Mouse (Mus musculus) midbrain, embryonic 14.5 days (tissue): ENCODE measurements at regions not wholly inside any gene's neighbourhood (a gene's known extent, or its start where the extent isn't known, plus 50 kb on each side); places are given as distances from the start of the nearest gene placed in this dataset.

Experiments used
- ATAC-seq: fragments of 200-750 bp; cut with Nextera tagmentation; 2 replicates; pipeline ENCODE4 v1.8.0; 2017; ENCODE audit warnings: moderate number of reproducible peaks, moderate library complexity; ENCODE audit not compliant: low FRiP score, low TSS enrichment
- DNase-seq: peaks from one replicate; pipeline ENCODE4 v3.0.0-alpha.2; 2015
- H3K27ac ChIP-seq: fragments of 300-500 bp; sonication (generic); replicated peaks from 2 replicates; pipeline ENCODE4 v1.5.1; 2014; ENCODE audit warnings: mild to moderate bottlenecking, low read depth, low read length, moderate library complexity
- H3K27me3 ChIP-seq: fragments of 300-500 bp; sonication (generic); 2 replicates; pipeline ENCODE4 v1.6.1; 2014; ENCODE audit warnings: low read length, control low read depth, mixed read lengths; ENCODE audit not compliant: control insufficient read depth, insufficient read depth
- H3K36me3 ChIP-seq: fragments of 300-500 bp; sonication (generic); 2 replicates; pipeline ENCODE4 v1.6.1; 2014; ENCODE audit warnings: low read length, control low read depth; ENCODE audit not compliant: control insufficient read depth, insufficient read depth
- H3K4me1 ChIP-seq: fragments of 300-500 bp; sonication (generic); 2 replicates; pipeline ENCODE4 v1.6.1; 2014; ENCODE audit warnings: mild to moderate bottlenecking, antibody characterized with exemption, low read length, control low read depth; ENCODE audit not compliant: control insufficient read depth, insufficient read depth
- H3K4me2 ChIP-seq: fragments of 300-500 bp; sonication (generic); 2 replicates; pipeline ENCODE4 v1.6.1; 2014; ENCODE audit warnings: mild to moderate bottlenecking, low read length, moderate library complexity
- H3K4me3 ChIP-seq: fragments of 300-500 bp; sonication (generic); replicated peaks from 2 replicates; pipeline ENCODE4 v1.5.1; 2014; ENCODE audit warnings: low read depth, low read length
- H3K9ac ChIP-seq: fragments of 300-500 bp; sonication (generic); replicated peaks from 2 replicates; pipeline ENCODE4 v1.6.1; 2014; ENCODE audit warnings: mild to moderate bottlenecking, low read length, moderate library complexity
- H3K9me3 ChIP-seq: fragments of 300-500 bp; sonication (generic); 2 replicates; pipeline ENCODE4 v1.6.1; 2016; ENCODE audit warnings: low read length, control low read depth, mixed read lengths; ENCODE audit not compliant: control insufficient read depth
- WGBS: fragments of 180-500 bp; shearing (Covaris S2); extraction: QIAGEN DNeasy Blood & Tissue Kit; methylation state at CpG from one replicate; pipeline ENCODE4 v1.1.7; 2014; 5-methylcytosine and 5-hydroxymethylcytosine counted together

DNA sequence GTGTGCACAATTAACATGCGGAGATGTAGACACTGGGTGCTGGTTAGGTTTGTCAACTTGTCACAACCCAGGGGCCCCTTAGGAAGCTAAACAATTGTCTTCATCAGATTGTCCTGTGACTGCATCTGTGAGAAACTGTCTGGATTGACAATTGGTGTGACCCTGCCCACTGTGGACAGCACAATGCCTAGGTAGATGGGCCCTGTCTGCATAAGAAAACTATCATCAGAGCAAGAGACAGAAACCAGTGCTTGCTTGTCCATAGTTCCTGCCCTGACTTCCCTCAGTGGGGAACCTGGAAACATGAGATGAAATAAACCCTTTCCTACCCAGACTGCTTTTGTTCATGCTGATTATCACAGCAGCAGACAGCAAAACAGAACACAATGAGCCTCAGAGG lies 63.5 kb upstream of the Tyw5 start:
- Histone ChIP-seq H3K4me1 (no peaks in the 10 kb centered on the region), H3K4me3 (no peak overlapping the region), H3K4me2 (no peak overlapping the region), H3K27ac (no peak overlapping the region), H3K36me3 (no peaks in the 10 kb centered on the region), H3K9me3 (no peaks in the 10 kb centered on the region), H3K27me3 (no peaks in the 10 kb centered on the region), H3K9ac (no peak overlapping the region)
- 85% methylated on average over 1 of the region's 1 CpGs for WGBS
- DNase-seq (no peak), ATAC-seq (no peak)

DNA sequence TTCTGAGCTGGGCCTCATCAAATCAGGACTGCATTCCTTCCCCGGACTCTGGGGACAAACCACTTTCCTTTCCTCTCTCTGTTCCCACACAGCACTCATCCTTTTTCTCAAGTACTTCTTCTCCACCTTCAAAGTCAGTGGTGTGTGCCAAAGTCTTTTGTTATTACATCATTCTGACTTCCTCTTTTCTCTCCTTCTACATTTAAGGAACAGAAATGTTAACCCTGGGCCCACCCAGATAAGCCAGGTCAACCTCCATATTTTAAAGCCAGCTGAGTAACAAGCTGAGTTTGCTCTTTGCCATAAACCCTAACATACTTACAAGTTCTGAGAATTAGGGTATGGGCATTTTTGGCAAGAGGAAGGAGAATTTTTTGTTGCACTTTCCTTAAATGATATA lies 65.3 kb upstream of the Tyw5 start:
- Histone ChIP-seq H3K27me3 (no peaks in the 10 kb centered on the region), H3K4me2 (no peak overlapping the region), H3K9ac (no peak overlapping the region), H3K4me3 (no peak overlapping the region), H3K36me3 (no peaks in the 10 kb centered on the region), H3K9me3 (no peaks in the 10 kb centered on the region), H3K4me1 (no peaks in the 10 kb centered on the region), H3K27ac (no peak overlapping the region)
- DNase-seq (no peak), ATAC-seq (no peak)
- 76% methylated on average over 1 of the region's 1 CpGs for WGBS

DNA sequence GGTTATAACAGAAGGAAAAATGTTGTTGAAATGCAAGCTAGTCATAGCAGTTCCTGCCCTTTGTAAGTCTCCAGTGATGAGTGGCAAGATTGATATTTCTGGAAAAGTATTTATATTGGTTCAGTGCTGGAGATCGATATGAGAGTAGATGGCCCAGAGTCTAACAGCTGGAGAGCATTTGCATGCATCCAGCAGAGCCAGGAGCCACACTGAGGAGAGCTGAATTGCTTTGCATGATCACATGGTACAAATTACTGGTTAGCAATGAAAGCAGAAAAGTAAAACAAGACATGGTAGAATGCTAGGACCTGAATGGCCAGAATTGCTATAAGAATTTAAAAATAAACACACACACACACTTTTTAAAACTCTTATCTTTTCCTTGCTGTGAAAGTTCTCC lies 70.8 kb upstream of the Tyw5 start:
- H3K4me2 ChIP-seq, result no peak overlapping the region
- no peaks in the 10 kb centered on the region for H3K27me3 ChIP-seq
- no peaks in the 10 kb centered on the region for H3K4me1 ChIP-seq
- no peaks in the 10 kb centered on the region for H3K36me3 ChIP-seq
- no peaks in the 10 kb centered on the region for H3K9me3 ChIP-seq
- no peak overlapping the region for H3K4me3 ChIP-seq
- no peak for ATAC-seq
- no peak overlapping the region for H3K27ac ChIP-seq
- DNase-seq, result no peak
- 74% methylated on average over 1 of the region's 1 CpGs for WGBS
- no peak overlapping the region for H3K9ac ChIP-seq

DNA sequence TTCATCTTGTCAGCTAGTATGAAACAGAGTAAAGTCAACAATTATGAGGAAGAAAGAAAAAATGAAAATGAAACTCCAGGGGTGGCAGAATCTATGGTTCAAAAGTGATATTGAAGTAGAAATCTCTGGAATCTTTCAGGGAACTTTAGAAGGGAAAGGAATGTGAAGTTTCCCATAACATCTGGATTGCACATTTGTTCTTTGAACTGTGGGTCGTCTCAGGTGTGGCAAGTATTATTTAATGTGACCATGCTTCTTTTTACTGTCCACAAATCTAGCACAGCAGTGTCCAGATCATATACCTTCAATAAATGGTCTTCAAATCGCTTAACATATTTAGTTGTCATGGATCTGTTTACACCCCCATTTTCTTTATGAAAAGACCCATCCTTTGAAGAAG lies 71.2 kb upstream of the Tyw5 start:
- ATAC-seq (no peak), DNase-seq (no peak)
- H3K4me1 ChIP-seq, result no peaks in the 10 kb centered on the region
- H3K36me3 ChIP-seq, result no peaks in the 10 kb centered on the region
- H3K27ac ChIP-seq, result no peak overlapping the region
- no peaks in the 10 kb centered on the region for H3K27me3 ChIP-seq
- H3K9ac ChIP-seq, result no peak overlapping the region
- H3K4me2 ChIP-seq, result no peak overlapping the region
- no peak overlapping the region for H3K4me3 ChIP-seq
- WGBS, result 85% methylated on average over 2 of the region's 2 CpGs
- H3K9me3 ChIP-seq, result no peaks in the 10 kb centered on the region

DNA sequence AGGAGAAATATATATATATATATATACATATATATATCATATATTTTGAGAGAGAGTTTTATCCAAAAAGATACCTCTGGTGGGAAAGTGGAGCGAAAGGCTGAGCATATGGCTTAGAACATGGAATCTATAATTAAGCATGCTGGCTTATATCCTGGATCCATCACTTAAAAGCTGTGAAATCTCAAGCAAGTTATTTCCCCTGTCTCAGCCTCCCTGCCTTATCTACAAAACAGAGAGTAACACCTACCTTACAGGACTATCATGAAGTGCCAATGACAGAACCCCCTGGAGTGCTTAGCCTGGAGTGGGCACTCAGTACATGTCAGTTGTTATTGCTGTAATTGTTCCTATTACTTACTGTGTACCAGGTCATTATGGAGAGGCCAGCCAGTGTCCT lies 71.9 kb upstream of the Tyw5 start:
- Histone ChIP-seq H3K4me1 (no peaks in the 10 kb centered on the region), H3K9ac (no peak overlapping the region), H3K9me3 (no peaks in the 10 kb centered on the region), H3K36me3 (no peaks in the 10 kb centered on the region), H3K27me3 (no peaks in the 10 kb centered on the region), H3K27ac (no peak overlapping the region), H3K4me2 (no peak overlapping the region), H3K4me3 (no peak overlapping the region)
- WGBS, result 97% methylated on average over 1 of the region's 1 CpGs
- ATAC-seq (no peak), DNase-seq (no peak)

DNA sequence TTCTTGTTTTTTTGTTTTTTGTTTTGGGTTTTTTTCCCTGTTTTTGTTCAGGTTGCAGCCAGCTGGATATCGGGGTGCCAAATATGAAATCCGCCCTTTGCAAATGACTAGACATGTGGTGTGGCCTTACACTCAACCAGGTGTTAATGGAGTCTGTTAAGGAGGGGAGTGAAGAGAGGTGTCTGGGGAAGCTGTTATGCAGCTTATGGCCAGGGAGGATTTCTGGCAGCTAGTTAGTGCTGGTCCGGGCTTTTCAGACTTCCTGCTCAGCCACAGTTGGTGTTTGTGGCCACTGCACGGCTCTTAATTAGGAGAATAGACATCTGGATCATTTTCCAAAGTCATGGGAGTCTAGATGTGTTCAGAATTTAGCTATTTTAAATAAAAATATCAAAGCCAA lies 72.7 kb upstream of the Tyw5 start:
- Histone ChIP-seq H3K4me1 (no peaks in the 10 kb centered on the region), H3K27me3 (no peaks in the 10 kb centered on the region), H3K36me3 (no peaks in the 10 kb centered on the region), H3K4me3 (no peak overlapping the region), H3K9ac (no peak overlapping the region), H3K4me2 (no peak overlapping the region), H3K27ac (no peak overlapping the region), H3K9me3 (no peaks in the 10 kb centered on the region)
- DNase-seq (no peak), ATAC-seq (no peak)
- 74% methylated on average over 4 of the region's 4 CpGs for WGBS

DNA sequence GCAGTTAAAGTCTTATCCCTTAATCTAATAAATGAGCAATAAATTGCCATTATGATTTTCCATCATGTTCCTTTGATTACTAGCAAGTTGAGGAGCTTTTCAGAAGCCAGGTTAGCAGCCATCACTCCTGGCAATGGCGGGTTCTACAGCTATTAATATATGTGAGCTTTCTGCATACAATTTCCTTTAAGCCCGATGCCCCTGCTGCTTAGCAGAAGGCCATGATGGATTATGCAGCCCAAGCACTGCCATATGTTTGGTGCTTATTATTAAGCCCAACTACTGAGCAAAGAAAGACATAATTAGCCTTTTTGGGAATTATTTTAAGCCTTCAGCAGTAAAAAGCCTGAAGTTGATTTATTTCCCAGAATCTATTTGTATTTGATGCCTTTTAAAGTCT lies 82.3 kb upstream of the Tyw5 start:
- H3K27ac ChIP-seq, result no peak overlapping the region
- no peak overlapping the region for H3K4me2 ChIP-seq
- no peak for DNase-seq
- H3K9ac ChIP-seq, result no peak overlapping the region
- no peaks in the 10 kb centered on the region for H3K4me1 ChIP-seq
- H3K36me3 ChIP-seq, result no peaks in the 10 kb centered on the region
- no peak overlapping the region for H3K4me3 ChIP-seq
- no peaks in the 10 kb centered on the region for H3K9me3 ChIP-seq
- no peaks in the 10 kb centered on the region for H3K27me3 ChIP-seq
- 64% methylated on average over 2 of the region's 2 CpGs for WGBS
- no peak for ATAC-seq

DNA sequence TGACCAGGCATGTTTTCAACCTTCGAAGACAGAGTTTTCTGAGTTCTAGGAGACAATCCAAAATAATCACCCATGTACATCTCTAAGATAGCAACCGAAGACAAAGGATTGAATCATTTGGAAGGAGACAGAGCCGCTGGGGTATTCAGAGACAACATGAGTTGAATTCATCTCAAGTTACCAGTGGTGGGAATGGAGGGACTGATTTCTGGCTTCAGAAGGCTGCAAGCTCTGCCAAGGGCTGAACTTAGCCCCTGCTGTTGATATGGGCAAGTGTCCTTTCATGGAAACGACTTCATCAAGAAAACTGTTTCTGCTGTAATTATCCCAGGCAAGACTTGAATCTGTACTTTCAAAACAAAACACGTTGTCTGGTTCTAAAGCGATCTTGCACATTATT lies 82.7 kb upstream of the Tyw5 start:
- no peak for ATAC-seq
- Histone ChIP-seq H3K27ac (no peak overlapping the region), H3K4me1 (no peaks in the 10 kb centered on the region), H3K36me3 (no peaks in the 10 kb centered on the region), H3K4me3 (no peak overlapping the region), H3K9me3 (no peaks in the 10 kb centered on the region), H3K27me3 (no peaks in the 10 kb centered on the region), H3K4me2 (no peak overlapping the region), H3K9ac (no peak overlapping the region)
- DNase-seq, result peak; percentile 9
- WGBS, result 82% methylated on average over 6 of the region's 6 CpGs

DNA sequence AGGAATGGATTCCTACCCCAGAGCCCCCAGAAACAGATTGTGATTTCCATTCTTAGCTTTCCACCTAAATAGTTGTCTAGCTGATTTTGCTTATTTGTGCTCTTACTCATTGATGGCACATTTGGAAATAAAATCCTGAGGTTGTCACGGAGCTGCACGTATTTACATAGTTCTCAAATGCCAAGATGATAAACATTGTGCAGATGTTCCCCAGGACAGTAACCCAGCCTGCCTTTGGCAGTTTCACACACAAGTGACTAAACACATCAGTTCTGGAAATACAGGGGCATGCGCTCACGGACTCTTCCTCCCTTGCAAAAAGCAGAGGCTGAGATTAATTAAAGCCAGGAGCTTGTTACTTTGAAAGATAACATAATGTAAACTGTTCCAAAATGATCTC lies 83.1 kb upstream of the Tyw5 start:
- DNase-seq (no peak), ATAC-seq (no peak)
- Histone ChIP-seq H3K27ac (no peak overlapping the region), H3K9ac (no peak overlapping the region), H3K4me1 (no peaks in the 10 kb centered on the region), H3K4me3 (no peak overlapping the region), H3K4me2 (no peak overlapping the region), H3K9me3 (no peaks in the 10 kb centered on the region), H3K36me3 (no peaks in the 10 kb centered on the region), H3K27me3 (no peaks in the 10 kb centered on the region)
- WGBS, result 86% methylated on average over 4 of the region's 4 CpGs
